Mouse (Mus musculus): ENCODE results near the gene Per2.

DNA sequence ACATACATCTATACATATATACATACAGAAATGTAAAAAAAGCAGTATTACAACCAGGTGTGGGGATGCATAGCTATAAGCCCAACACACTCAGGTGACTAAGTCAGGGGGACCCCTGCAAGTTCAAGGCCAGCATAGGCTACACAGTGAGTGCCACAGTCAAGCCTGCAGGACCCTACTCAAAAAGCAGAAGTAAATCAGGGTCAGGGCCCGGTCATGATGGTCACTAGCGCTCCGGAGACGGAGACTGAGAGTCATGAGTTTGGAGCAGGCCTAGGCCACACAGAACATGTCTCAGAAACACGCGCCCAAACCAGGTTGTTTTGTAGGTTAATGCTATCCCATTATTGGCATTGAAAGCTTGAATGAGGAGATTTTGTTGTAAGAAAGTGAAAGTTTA is 39.5 kb upstream of the Per2 start:
- TF ChIP-seq CTCF (IDR thresholded peaks at IDR 0.05; ENCODE audit: control insufficient read depth, insufficient read depth, insufficient read length) (no peak), MAX (IDR thresholded peaks at IDR 0.05) (no peak)
